Mouse (Mus musculus): Measurements from ENCODE around the gene Il17d. TPM values are rescaled to one million over a fixed set of nuclear protein-coding genes. Genes with fewer than 3 reads are reported as not detected.

The Il17d gene
- total and polyA plus RNA-seq, 3 experiments = 0.08 TPM; not detected in 2

GRCm38 (mm10) chr14:57525388-57526049, 942 bp downstream of the Il17d start:
- peak; percentile 30; the same call in 1 of the 2 replicates for TF ChIP-seq POLR2A (IDR thresholded peaks at IDR 0.05; ENCODE audit: low read depth, low read length)
- TF ChIP-seq E2F4 (IDR thresholded peaks at IDR 0.05; ENCODE audit: insufficient replicate concordance, low read depth, low read length) = no peak
- TF ChIP-seq TCF12 (IDR thresholded peaks at IDR 0.05; ENCODE audit: low read depth, low read length) = peak; percentile 30; the same call in 1 of the 2 replicates
- Histone ChIP-seq H3K27ac (ENCODE audit: insufficient read depth, low read depth) (no peak overlapping the region), H3K36me3 (replicated peaks in 1 of 2; ENCODE audit: control insufficient read depth in 1 of 2, insufficient read depth in 1 of 2, low read length in 1 of 2) (no peaks in the 10 kb centered on the region), H3K9ac (ENCODE audit: insufficient read depth, low read depth) (peak overlapping the region; percentile 18; the same call in 1 of the 2 replicates), H3K79me2 (replicated peaks; ENCODE audit: control insufficient read depth, extremely low read depth, insufficient read depth, poor library complexity, severe bottlenecking) (no peaks in the 10 kb centered on the region), H3K4me1 (ENCODE audit: control insufficient read depth in 1 of 2, insufficient read depth in 2 of 2) (peaks cover 11 to 29% of the 10 kb centered on the region in 2 experiments), H3K4me2 (ENCODE audit: insufficient read depth, low read depth, poor library complexity, severe bottlenecking) (peak overlapping the region; percentile 80), H3K27me3 (replicated peaks) (peaks cover 31% of the 10 kb centered on the region), H3K9me3 (replicated peaks; ENCODE audit: low read length) (peaks cover 2% of the 10 kb centered on the region), H3K4me3 (replicated peaks in 1 of 3; ENCODE audit: low read depth in 2 of 3, low read length in 2 of 3, poor library complexity in 1 of 3) (peak overlapping the region; percentile 41 to 90 (median 62))
- dilution Hi-C loops (cut with MboI; ENCODE audit: extremely low pct_ligation_motif_present, extremely low pct_unique_long_range_greater_than_20kb, low sequenced_read_pairs) = no loop called here
- peak; percentile 49 for DNase-seq (ENCODE audit: extremely low read depth)
- in situ Hi-C loops (cut with MboI; ENCODE audit: low pct_ligation_motif_present, low pct_unique_long_range_greater_than_20kb, low sequenced_read_pairs) = no loop called here

GRCm38 (mm10) chr14:57526050-57526623, 1.6 kb downstream of the Il17d start:
- no peaks in the 10 kb centered on the region for H3K79me2 ChIP-seq (replicated peaks; ENCODE audit: control insufficient read depth, extremely low read depth, insufficient read depth, poor library complexity, severe bottlenecking)
- peaks cover 31% of the 10 kb centered on the region for H3K27me3 ChIP-seq (replicated peaks)
- H3K9ac ChIP-seq (ENCODE audit: insufficient read depth, low read depth) = no peak overlapping the region
- H3K9me3 ChIP-seq (replicated peaks; ENCODE audit: low read length) = peaks cover 2% of the 10 kb centered on the region
- H3K4me3 ChIP-seq (replicated peaks in 1 of 3; ENCODE audit: low read depth in 2 of 3, low read length in 2 of 3, poor library complexity in 1 of 3) = peak overlapping the region in 2 of 3 experiments; percentile 62 to 90
- H3K27ac ChIP-seq (ENCODE audit: insufficient read depth, low read depth) = no peak overlapping the region
- H3K36me3 ChIP-seq (replicated peaks in 1 of 2; ENCODE audit: control insufficient read depth in 1 of 2, insufficient read depth in 1 of 2, low read length in 1 of 2) = no peaks in the 10 kb centered on the region
- peak overlapping the region; percentile 80 for H3K4me2 ChIP-seq (ENCODE audit: insufficient read depth, low read depth, poor library complexity, severe bottlenecking)
- in situ Hi-C loops (cut with MboI; ENCODE audit: low pct_ligation_motif_present, low pct_unique_long_range_greater_than_20kb, low sequenced_read_pairs) = no loop called here
- no peak for DNase-seq (ENCODE audit: extremely low read depth)
- dilution Hi-C loops (cut with MboI; ENCODE audit: extremely low pct_ligation_motif_present, extremely low pct_unique_long_range_greater_than_20kb, low sequenced_read_pairs) = no loop called here
- TF ChIP-seq E2F4 (IDR thresholded peaks at IDR 0.05; ENCODE audit: insufficient replicate concordance, low read depth, low read length) (no peak), KAT2A (IDR thresholded peaks at IDR 0.05; ENCODE audit: insufficient replicate concordance, low read length) (no peak), SMC3 (IDR thresholded peaks at IDR 0.05; ENCODE audit: low read depth, low read length) (no peak), PAX5 (IDR thresholded peaks at IDR 0.05; ENCODE audit: low read length) (no peak), ZMIZ1 (IDR thresholded peaks at IDR 0.05; ENCODE audit: low read depth, low read length) (no peak), TBP (conservative IDR thresholded peaks at IDR 0.05; ENCODE audit: low read depth, low read length) (no peak), GABPA (IDR thresholded peaks at IDR 0.05; ENCODE audit: insufficient replicate concordance, low read depth, low read length) (no peak), TCF12 (IDR thresholded peaks at IDR 0.05; ENCODE audit: low read depth, low read length) (no peak), JUND (conservative IDR thresholded peaks at IDR 0.05; ENCODE audit: low read depth, low read length) (no peak), MYC (IDR thresholded peaks at IDR 0.05; ENCODE audit: low read depth, low read length) (no peak), MAX (IDR thresholded peaks at IDR 0.05; ENCODE audit: low read length) (no peak)
- peaks cover 11 to 29% of the 10 kb centered on the region in 2 experiments for H3K4me1 ChIP-seq (ENCODE audit: control insufficient read depth in 1 of 2, insufficient read depth in 2 of 2)

All from CH12.LX (cell line).